29 mouse cellular contexts compared by ENCODE assay signal in genomic region chr2:74720955-74721491, GRCm38 (mm10). TPM values are rescaled to one million over a fixed set of nuclear protein-coding genes. Genes with fewer than 3 reads are reported as not detected.
A peak's percentile ranks its signal among the peaks of the same experiment; 100 is the strongest.
DNase-seq lines count a peak whose midpoint lies in the region; ATAC-seq and TF ChIP-seq lines count a peak whose summit lies in the region.
"Had no signal": no experiment of that assay in that cellular context is flagged by ENCODE, and none has a peak within 500 bp of the region (broad histone marks: within the 10 kb centered on the region; RNA-seq: fewer than 3 reads in every experiment).

No protein-coding gene starts in this region.

- WGBS in hindbrain, embryonic 14.5 days = 11% methylated on average over 5 of the region's 5 CpGs
- 7% methylated on average over 5 of the region's 5 CpGs for WGBS in hindbrain, embryonic 12.5 days
- 39% methylated on average over 5 of the region's 5 CpGs for WGBS in kidney, postnatal 0 days
- WGBS in intestine, embryonic 16.5 days = 34% methylated on average over 5 of the region's 5 CpGs
- WGBS in neural tube, embryonic 13.5 days = 5% methylated on average over 5 of the region's 5 CpGs

- 0 out of 2 replicates have a peak overlapping the region, but pooled peaks have one; percentile 2 for H3K4me2 ChIP-seq in hindbrain, embryonic 14.5 days (replicated peaks)
- H3K4me2 ChIP-seq in hindbrain, embryonic 12.5 days (replicated peaks) = no peak overlapping the region
- H3K4me2 ChIP-seq in kidney, postnatal 0 days (ENCODE audit: low read length) = peak overlapping the region; percentile 65
- no peak overlapping the region for H3K4me2 ChIP-seq in intestine, embryonic 16.5 days (ENCODE audit: low read depth, low read length)
- peak overlapping the region; percentile 74 for H3K4me2 ChIP-seq in neural tube, embryonic 13.5 days
- H3K4me2 ChIP-seq: stomach, embryonic 15.5 days had no signal

- H3K27me3 ChIP-seq in hindbrain, embryonic 14.5 days (ENCODE audit: control insufficient read depth, insufficient read depth, low read length) = peaks cover 99% of the 10 kb centered on the region
- H3K27me3 ChIP-seq in hindbrain, embryonic 12.5 days = peaks cover 100% of the 10 kb centered on the region
- no peaks in the 10 kb centered on the region for H3K27me3 ChIP-seq in kidney, postnatal 0 days (ENCODE audit: insufficient read depth, low read length)
- peaks cover 39% of the 10 kb centered on the region for H3K27me3 ChIP-seq in intestine, embryonic 16.5 days (replicated peaks; ENCODE audit: control insufficient read depth, insufficient read depth, low read length)
- H3K27me3 ChIP-seq in neural tube, embryonic 13.5 days = no peaks in the 10 kb centered on the region

- no peak for TF ChIP-seq CTCF in kidney, postnatal 0 days (IDR thresholded peaks at IDR 0.05; ENCODE audit: low read depth)
- TF ChIP-seq CTCF in gastrocnemius, adult 2 months (IDR thresholded peaks at IDR 0.05) = no peak

- no peak overlapping the region for H3K4me3 ChIP-seq in hindbrain, embryonic 14.5 days (replicated peaks; ENCODE audit: low read length)
- H3K4me3 ChIP-seq in hindbrain, embryonic 12.5 days = no peak overlapping the region
- H3K4me3 ChIP-seq in kidney, postnatal 0 days (replicated peaks; ENCODE audit: low read depth, low read length) = 0 out of 2 replicates have a peak overlapping the region, but pooled peaks have one; percentile 8
- H3K4me3 ChIP-seq in intestine, embryonic 16.5 days (ENCODE audit: low read length) = no peak overlapping the region
- H3K4me3 ChIP-seq in neural tube, embryonic 13.5 days = peak overlapping the region; percentile 46
- H3K4me3 ChIP-seq in gastrocnemius, adult 2 months = no peak overlapping the region
- H3K4me3 ChIP-seq: heart, embryonic 10.5 days; left cerebral cortex, adult 2 months; stomach, embryonic 15.5 days had no signal

- H3K9ac ChIP-seq in hindbrain, embryonic 14.5 days = no peak overlapping the region
- H3K9ac ChIP-seq in hindbrain, embryonic 12.5 days = no peak overlapping the region
- 0 out of 2 replicates have a peak overlapping the region, but pooled peaks have one; percentile 27 for H3K9ac ChIP-seq in kidney, postnatal 0 days (ENCODE audit: low read depth, low read length)
- no peak overlapping the region for H3K9ac ChIP-seq in intestine, embryonic 16.5 days (ENCODE audit: low read depth, low read length)
- peak overlapping the region; percentile 80 for H3K9ac ChIP-seq in neural tube, embryonic 13.5 days
- H3K9ac ChIP-seq: liver, postnatal 0 days; stomach, embryonic 15.5 days had no signal

- no peaks in the 10 kb centered on the region for H3K9me3 ChIP-seq in hindbrain, embryonic 14.5 days (ENCODE audit: control insufficient read depth, low read length)
- no peaks in the 10 kb centered on the region for H3K9me3 ChIP-seq in hindbrain, embryonic 12.5 days (replicated peaks)
- no peaks in the 10 kb centered on the region for H3K9me3 ChIP-seq in kidney, postnatal 0 days (replicated peaks; ENCODE audit: low read length)
- no peaks in the 10 kb centered on the region for H3K9me3 ChIP-seq in intestine, embryonic 16.5 days (ENCODE audit: control insufficient read depth, low read length)
- no peaks in the 10 kb centered on the region for H3K9me3 ChIP-seq in neural tube, embryonic 13.5 days
- H3K9me3 ChIP-seq: G1E; heart, embryonic 10.5 days; stomach, embryonic 15.5 days had no signal

- H3K36me3 ChIP-seq in hindbrain, embryonic 14.5 days (replicated peaks; ENCODE audit: control insufficient read depth, insufficient read depth) = no peaks in the 10 kb centered on the region
- no peaks in the 10 kb centered on the region for H3K36me3 ChIP-seq in hindbrain, embryonic 12.5 days
- no peaks in the 10 kb centered on the region for H3K36me3 ChIP-seq in kidney, postnatal 0 days (ENCODE audit: insufficient read depth, low read length)
- no peaks in the 10 kb centered on the region for H3K36me3 ChIP-seq in intestine, embryonic 16.5 days (ENCODE audit: control insufficient read depth, insufficient read depth, low read length)
- H3K36me3 ChIP-seq in neural tube, embryonic 13.5 days = peaks cover 15% of the 10 kb centered on the region; the same call in 1 of the 2 replicates
- H3K36me3 ChIP-seq: G1E; heart, embryonic 10.5 days; stomach, embryonic 15.5 days had no signal

- H3K27ac ChIP-seq in hindbrain, embryonic 14.5 days = no peak overlapping the region
- no peak overlapping the region for H3K27ac ChIP-seq in hindbrain, embryonic 12.5 days
- H3K27ac ChIP-seq in kidney, postnatal 0 days = peak overlapping the region; percentile 39; the same call in 1 of the 2 replicates
- peak overlapping the region; percentile 16; the same call in 1 of the 2 replicates for H3K27ac ChIP-seq in intestine, embryonic 16.5 days (ENCODE audit: low read length)
- H3K27ac ChIP-seq in neural tube, embryonic 13.5 days (replicated peaks) = peak overlapping the region; percentile 93
- no peak overlapping the region for H3K27ac ChIP-seq in gastrocnemius, adult 2 months
- H3K27ac ChIP-seq: heart, embryonic 10.5 days; left cerebral cortex, adult 2 months; macrophage; stomach, embryonic 15.5 days had no signal

- peaks cover 9% of the 10 kb centered on the region; the same call in 1 of the 2 replicates for H3K4me1 ChIP-seq in hindbrain, embryonic 14.5 days (replicated peaks; ENCODE audit: control insufficient read depth, insufficient read depth, low read length)
- H3K4me1 ChIP-seq in hindbrain, embryonic 12.5 days = no peaks in the 10 kb centered on the region
- H3K4me1 ChIP-seq in kidney, postnatal 0 days (replicated peaks; ENCODE audit: insufficient read depth, low read length) = peaks cover 40% of the 10 kb centered on the region
- peaks cover 11% of the 10 kb centered on the region; the same call in 1 of the 2 replicates for H3K4me1 ChIP-seq in intestine, embryonic 16.5 days (ENCODE audit: control insufficient read depth, insufficient read depth, low read length)
- peaks cover 100% of the 10 kb centered on the region for H3K4me1 ChIP-seq in neural tube, embryonic 13.5 days (replicated peaks)
- H3K4me1 ChIP-seq: stomach, embryonic 15.5 days had no signal

- ATAC-seq in hindbrain, embryonic 14.5 days (ENCODE audit: low FRiP score) = no peak
- no peak for ATAC-seq in hindbrain, embryonic 12.5 days (ENCODE audit: low FRiP score)
- ATAC-seq in kidney, postnatal 0 days (replicated peaks; ENCODE audit: low FRiP score, low read depth) = no peak
- ATAC-seq in intestine, embryonic 16.5 days = peak; percentile 74
- no peak; the same call in 1 of the 2 replicates for ATAC-seq in neural tube, embryonic 13.5 days (ENCODE audit: low read depth)
- ATAC-seq: forebrain, embryonic 14.5 days; liver, postnatal 0 days; lung, postnatal 0 days had no signal

- intact Hi-C loops in gastrocnemius, adult 2 months (cut with DNase I) = no loop called here

- no peak for DNase-seq in hindbrain, embryonic 14.5 days (ENCODE audit: low spot score)
- no peak for DNase-seq in kidney, postnatal 0 days (ENCODE audit: low spot score)
- DNase-seq in kidney, postnatal 25 days = no peak
- DNase-seq in c-Kit-positive CD71-positive TER-119-positive erythroid progenitor cells, embryonic 14.5 days (ENCODE audit: low spot score) = no peak
- DNase-seq in gastrocnemius, adult 2 months = no peak
- DNase-seq: cerebellum, adult 18-20 months; cerebellum, postnatal 14 days; heart, postnatal 4 days; kidney, adult 8-10 months; left cerebral cortex, postnatal 4 days; liver, postnatal 0 days; thymus, adult 2 months; thymus, postnatal 4 days had no signal

RNA-seq across cellular contexts. Expression of gene Gm28230, which starts 5.5 kb away (rescaled TPM):
- polyA plus RNA-seq in hindbrain, embryonic 14.5 days (2014; fragmentation: Nextera tagmentation; extraction: Ambion mirVana) = 0.82 and 1.3 TPM in 2 replicates
- 0.66 and 1.1 TPM in 2 replicates for polyA plus RNA-seq in hindbrain, embryonic 12.5 days (2016; fragmentation: Nextera tagmentation; extraction: Ambion mirVana)
- polyA plus RNA-seq in kidney, postnatal 0 days (2015; fragmentation: Nextera tagmentation; extraction: Ambion mirVana) = 1.1 and 1.3 TPM in 2 replicates
- 0.24 TPM in 1 of 2 replicates, not detected in the other for polyA plus RNA-seq in intestine, embryonic 16.5 days (2015; fragmentation: Nextera tagmentation; extraction: Ambion mirVana)
- 2.2 and 2.4 TPM in 2 replicates for polyA plus RNA-seq in neural tube, embryonic 13.5 days (2015; fragmentation: Nextera tagmentation; extraction: Ambion mirVana)
- under 1 TPM; 0.08 to 0.36 TPM for total RNA-seq in gastrocnemius, adult 2 months (2021)
- total RNA-seq: heart, postnatal 4 days; layer of hippocampus, postnatal 10 days; left cerebral cortex, adult 2 months; left cerebral cortex, postnatal 4 days; liver, adult 2 months; midbrain, postnatal 0 days had no signal
- polyA plus RNA-seq: embryonic facial prominence, embryonic 14.5 days; forebrain, embryonic 14.5 days; frontal cortex, adult 2 months; heart, embryonic 16.5 days; liver, adult 2 months; liver, postnatal 0 days; lung, postnatal 0 days; macrophage; midbrain, postnatal 0 days; stomach, embryonic 15.5 days had no signal

RNA-seq across cellular contexts. Expression of gene Hoxd4, which starts 9.3 kb away (rescaled TPM):
- 3.1 and 4.3 TPM in 2 replicates for polyA plus RNA-seq in hindbrain, embryonic 14.5 days (2014; fragmentation: Nextera tagmentation; extraction: Ambion mirVana)
- polyA plus RNA-seq in hindbrain, embryonic 12.5 days (2016; fragmentation: Nextera tagmentation; extraction: Ambion mirVana) = 3.6 and 4.6 TPM in 2 replicates
- polyA plus RNA-seq in kidney, postnatal 0 days (2015; fragmentation: Nextera tagmentation; extraction: Ambion mirVana) = 3.3 and 4.4 TPM in 2 replicates
- polyA plus RNA-seq in intestine, embryonic 16.5 days (2015; fragmentation: Nextera tagmentation; extraction: Ambion mirVana) = 0.91 and 0.95 TPM in 2 replicates
- polyA plus RNA-seq in neural tube, embryonic 13.5 days (2015; fragmentation: Nextera tagmentation; extraction: Ambion mirVana) = 6.9 and 7.2 TPM in 2 replicates
- 1 to 10 TPM; 1.4 to 2.0 TPM for total RNA-seq in gastrocnemius, adult 2 months (2021)
- total RNA-seq: layer of hippocampus, postnatal 10 days; left cerebral cortex, adult 2 months; left cerebral cortex, postnatal 4 days had no signal
- polyA plus RNA-seq: forebrain, embryonic 14.5 days; frontal cortex, adult 2 months; liver, postnatal 0 days; lung, postnatal 0 days; macrophage; midbrain, postnatal 0 days had no signal

RNA-seq across cellular contexts. Expression of gene Hoxd3, which starts 9.3 kb away (rescaled TPM):
- polyA plus RNA-seq in hindbrain, embryonic 14.5 days (2014; fragmentation: Nextera tagmentation; extraction: Ambion mirVana) = 44.9 and 55.1 TPM in 2 replicates
- 69.6 and 83.5 TPM in 2 replicates for polyA plus RNA-seq in hindbrain, embryonic 12.5 days (2016; fragmentation: Nextera tagmentation; extraction: Ambion mirVana)
- 7.9 and 8.0 TPM in 2 replicates for polyA plus RNA-seq in kidney, postnatal 0 days (2015; fragmentation: Nextera tagmentation; extraction: Ambion mirVana)
- 13.4 and 15.1 TPM in 2 replicates for polyA plus RNA-seq in intestine, embryonic 16.5 days (2015; fragmentation: Nextera tagmentation; extraction: Ambion mirVana)
- polyA plus RNA-seq in neural tube, embryonic 13.5 days (2015; fragmentation: Nextera tagmentation; extraction: Ambion mirVana) = 24.2 and 33.8 TPM in 2 replicates
- not detected for total RNA-seq in gastrocnemius, adult 2 months (2021)
- total RNA-seq: layer of hippocampus, postnatal 10 days; left cerebral cortex, adult 2 months; left cerebral cortex, postnatal 4 days; liver, adult 2 months had no signal
- polyA plus RNA-seq: forebrain, embryonic 14.5 days; frontal cortex, adult 2 months; liver, adult 2 months; liver, postnatal 0 days; lung, postnatal 0 days; macrophage; midbrain, postnatal 0 days had no signal

RNA-seq across cellular contexts. Expression of gene Hoxd8, which starts 16.6 kb away (rescaled TPM):
- 2.1 and 3.3 TPM in 2 replicates for polyA plus RNA-seq in hindbrain, embryonic 14.5 days (2014; fragmentation: Nextera tagmentation; extraction: Ambion mirVana)
- 0.14 and 0.46 TPM in 2 replicates for polyA plus RNA-seq in hindbrain, embryonic 12.5 days (2016; fragmentation: Nextera tagmentation; extraction: Ambion mirVana)
- 73.4 and 76.7 TPM in 2 replicates for polyA plus RNA-seq in kidney, postnatal 0 days (2015; fragmentation: Nextera tagmentation; extraction: Ambion mirVana)
- polyA plus RNA-seq in intestine, embryonic 16.5 days (2015; fragmentation: Nextera tagmentation; extraction: Ambion mirVana) = 3.1 TPM in 2 replicates
- polyA plus RNA-seq in neural tube, embryonic 13.5 days (2015; fragmentation: Nextera tagmentation; extraction: Ambion mirVana) = 17.4 and 22.8 TPM in 2 replicates
- total RNA-seq in gastrocnemius, adult 2 months (2021) = 10 to 100 TPM; 39.3 to 49.0 TPM
- total RNA-seq: G1E; left cerebral cortex, adult 2 months; liver, adult 2 months had no signal
- polyA plus RNA-seq: G1E; liver, postnatal 0 days; macrophage; midbrain, postnatal 0 days had no signal

RNA-seq across cellular contexts. Expression of gene Hoxd9, which starts 23.5 kb away (rescaled TPM):
- polyA plus RNA-seq in hindbrain, embryonic 14.5 days (2014; fragmentation: Nextera tagmentation; extraction: Ambion mirVana) = 0.09 TPM in 1 of 2 replicates, not detected in the other
- 0.10 TPM in 1 of 2 replicates, not detected in the other for polyA plus RNA-seq in hindbrain, embryonic 12.5 days (2016; fragmentation: Nextera tagmentation; extraction: Ambion mirVana)
- 57.8 and 67.0 TPM in 2 replicates for polyA plus RNA-seq in kidney, postnatal 0 days (2015; fragmentation: Nextera tagmentation; extraction: Ambion mirVana)
- 1.8 and 2.5 TPM in 2 replicates for polyA plus RNA-seq in intestine, embryonic 16.5 days (2015; fragmentation: Nextera tagmentation; extraction: Ambion mirVana)
- polyA plus RNA-seq in neural tube, embryonic 13.5 days (2015; fragmentation: Nextera tagmentation; extraction: Ambion mirVana) = 27.7 and 42.7 TPM in 2 replicates
- total RNA-seq in gastrocnemius, adult 2 months (2021) = 10 to 100 TPM; 15.8 to 19.1 TPM
- total RNA-seq: G1E; layer of hippocampus, postnatal 10 days; left cerebral cortex, adult 2 months; left cerebral cortex, postnatal 4 days; liver, adult 2 months; midbrain, postnatal 0 days had no signal
- polyA plus RNA-seq: forebrain, embryonic 14.5 days; G1E; liver, adult 2 months; liver, postnatal 0 days; macrophage; midbrain, postnatal 0 days had no signal

Comparison
In these comparisons a context has a peak if more than half of its experiments do, and no peak if none do; other contexts are left out.
1. H3K4me2 ChIP-seq: peak in hindbrain, embryonic 14.5 days (single experiment), kidney, postnatal 0 days (single experiment) and neural tube, embryonic 13.5 days (single experiment); none in hindbrain, embryonic 12.5 days (single experiment) and intestine, embryonic 16.5 days (single experiment).
2. H3K27ac ChIP-seq: peak in kidney, postnatal 0 days (single experiment), intestine, embryonic 16.5 days (single experiment) and neural tube, embryonic 13.5 days (single experiment); none in hindbrain, embryonic 14.5 days (single experiment), hindbrain, embryonic 12.5 days (single experiment) and gastrocnemius, adult 2 months (single experiment).
3. H3K4me3 ChIP-seq: peak in kidney, postnatal 0 days (single experiment) and neural tube, embryonic 13.5 days (single experiment); none in hindbrain, embryonic 14.5 days (single experiment), hindbrain, embryonic 12.5 days (single experiment), intestine, embryonic 16.5 days (single experiment) and gastrocnemius, adult 2 months (single experiment).
4. H3K9ac ChIP-seq: peak in kidney, postnatal 0 days (single experiment) and neural tube, embryonic 13.5 days (single experiment); none in hindbrain, embryonic 14.5 days (single experiment), hindbrain, embryonic 12.5 days (single experiment) and intestine, embryonic 16.5 days (single experiment).